Mouse (Mus musculus) embryonic facial prominence, embryonic 14.5 days (tissue): Measurements from ENCODE around the gene Syce1l. TPM values are rescaled to one million over a fixed set of nuclear protein-coding genes. Genes with fewer than 3 reads are reported as not detected.

Source experiments
- ATAC-seq: fragments of 200-750 bp; cut with Nextera tagmentation; 2 replicates; pipeline ENCODE4 v1.8.0; 2017; ENCODE audit warnings: low read depth, moderate number of reproducible peaks, moderate TSS enrichment
- DNase-seq: peaks from one replicate; pipeline ENCODE4 v3.0.0-alpha.2; 2015; ENCODE audit warnings: low spot score
- H3K27ac ChIP-seq: fragments of 300-500 bp; sonication (generic); replicated peaks from 2 replicates; pipeline ENCODE4 v1.5.1; 2014; ENCODE audit warnings: low read depth, mild to moderate bottlenecking, low read length, moderate library complexity
- H3K27me3 ChIP-seq: fragments of 300-500 bp; sonication (generic); replicated peaks from 2 replicates; pipeline ENCODE4 v1.6.1; 2014; ENCODE audit warnings: low read length; ENCODE audit not compliant: control insufficient read depth, insufficient read depth
- H3K36me3 ChIP-seq: fragments of 300-500 bp; sonication (generic); 2 replicates; pipeline ENCODE4 v1.6.1; 2014; ENCODE audit warnings: low read length, mixed read lengths; ENCODE audit not compliant: control insufficient read depth, insufficient read depth
- H3K4me1 ChIP-seq: fragments of 300-500 bp; sonication (generic); 2 replicates; pipeline ENCODE4 v1.6.1; 2014; ENCODE audit warnings: antibody characterized with exemption, low read length; ENCODE audit not compliant: control insufficient read depth, insufficient read depth
- H3K4me2 ChIP-seq: fragments of 300-500 bp; sonication (generic); 2 replicates; pipeline ENCODE4 v1.6.1; 2014; ENCODE audit warnings: low read depth, mild to moderate bottlenecking, low read length, moderate library complexity, mixed read lengths
- H3K4me3 ChIP-seq: fragments of 300-500 bp; sonication (generic); 2 replicates; pipeline ENCODE4 v1.5.1; 2014; ENCODE audit warnings: low read depth, mild to moderate bottlenecking, low read length
- H3K9ac ChIP-seq: fragments of 300-500 bp; sonication (generic); 2 replicates; pipeline ENCODE4 v1.6.1; 2014; ENCODE audit warnings: low read depth, mild to moderate bottlenecking, low read length, moderate library complexity, mixed read lengths
- H3K9me3 ChIP-seq: fragments of 300-500 bp; sonication (generic); 2 replicates; pipeline ENCODE4 v1.6.1; 2016; ENCODE audit warnings: low read length; ENCODE audit not compliant: control insufficient read depth
- WGBS: fragments of 180-500 bp; shearing (Covaris S2); extraction: QIAGEN DNeasy Blood & Tissue Kit; methylation state at CpG from one replicate; pipeline ENCODE4 v1.1.7; 2014; 5-methylcytosine and 5-hydroxymethylcytosine counted together
- polyA plus RNA-seq: library from polyadenylated mRNA; unstranded; fragments of >200 nt; fragmentation: Nextera tagmentation; extraction: Ambion mirVana; gene quantifications from 2 replicates; pipeline ENCODE4 v1.2.1, GENCODE M21; 2014

Gene Syce1l
- polyA plus RNA-seq, 1 experiment from 2014 or later, result not detected

DNA sequence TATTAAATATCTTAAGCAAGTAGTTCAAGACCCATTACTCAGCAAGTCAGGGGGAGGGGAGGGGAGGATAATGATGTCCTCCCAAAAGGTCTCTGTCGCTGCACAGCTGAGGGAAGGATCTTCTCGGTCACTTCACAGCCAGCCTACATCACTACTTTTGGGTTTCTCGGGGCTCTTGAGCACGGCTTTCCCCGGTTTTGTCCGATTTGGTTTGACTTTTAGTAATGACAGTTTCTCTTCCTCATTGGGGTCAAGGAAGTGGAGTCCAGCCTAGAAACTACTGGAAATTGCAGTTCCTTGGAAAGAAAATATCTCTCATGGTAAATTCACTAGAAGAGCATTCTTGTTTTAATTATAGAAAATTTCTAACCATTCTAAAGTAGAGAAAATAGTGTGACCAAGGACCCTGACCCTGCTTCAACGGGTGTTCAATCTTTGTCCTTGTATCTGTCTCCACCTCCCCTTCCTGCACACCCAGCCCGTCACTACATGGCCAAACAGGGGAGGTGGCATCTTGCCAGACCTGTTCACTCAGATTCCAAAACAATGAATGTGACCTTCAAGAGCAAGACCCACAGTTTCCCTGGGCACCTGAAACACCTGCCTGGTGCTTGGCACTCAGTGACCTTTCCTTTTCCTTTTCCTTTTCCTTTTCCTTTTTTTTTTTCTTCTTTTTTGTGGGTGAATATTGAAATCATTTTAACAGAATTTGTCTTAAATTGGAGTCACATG is 632 bp downstream of the Syce1l start:
- 0 out of 2 replicates have a peak, but pooled peaks cover 3% of the 10 kb centered on the region for H3K4me1 ChIP-seq
- DNase-seq, result no peak
- 74% methylated on average over 8 of the region's 8 CpGs for WGBS
- no peak overlapping the region for H3K9ac ChIP-seq
- ATAC-seq, result no peak
- H3K4me2 ChIP-seq, result no peak overlapping the region
- H3K4me3 ChIP-seq, result no peak overlapping the region
- H3K27me3 ChIP-seq, result no peaks in the 10 kb centered on the region
- no peak overlapping the region for H3K27ac ChIP-seq
- H3K36me3 ChIP-seq, result peaks cover 43% of the 10 kb centered on the region
- H3K9me3 ChIP-seq, result no peaks in the 10 kb centered on the region

DNA sequence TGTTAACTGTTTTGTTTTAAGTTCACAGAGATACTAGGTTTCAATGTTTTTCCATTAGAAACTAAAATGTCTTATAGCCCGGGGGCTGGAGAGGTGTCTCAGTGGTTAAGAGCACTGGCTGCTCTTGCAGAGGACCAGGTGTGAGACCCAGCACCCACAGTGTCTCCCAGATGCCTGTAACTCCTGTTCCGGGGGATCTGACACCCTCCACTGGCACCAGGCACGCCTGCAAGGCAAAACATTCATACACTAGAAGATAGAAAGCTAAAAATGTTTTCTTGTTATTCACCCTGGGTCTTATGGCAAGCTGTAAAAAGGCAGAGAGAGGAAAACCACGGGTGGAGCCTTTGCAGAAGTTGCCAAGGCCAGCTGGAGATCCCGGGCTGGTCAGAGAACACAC is 2.2 kb downstream of the Syce1l start:
- 65% methylated on average over 5 of the region's 5 CpGs for WGBS
- peaks cover 28% of the 10 kb centered on the region; the same call in 1 of the 2 replicates for H3K36me3 ChIP-seq
- no peak overlapping the region for H3K4me3 ChIP-seq
- no peak overlapping the region for H3K27ac ChIP-seq
- H3K4me1 ChIP-seq, result 0 out of 2 replicates have a peak, but pooled peaks cover 3% of the 10 kb centered on the region
- ATAC-seq, result no peak
- H3K9ac ChIP-seq, result no peak overlapping the region
- no peak overlapping the region for H3K4me2 ChIP-seq
- no peak for DNase-seq
- H3K9me3 ChIP-seq, result no peaks in the 10 kb centered on the region
- no peaks in the 10 kb centered on the region for H3K27me3 ChIP-seq

GRCm38 (mm10) chr8:113652450-113652849 is 9.4 kb downstream of the Syce1l start:
- no peak overlapping the region for H3K4me2 ChIP-seq

DNA sequence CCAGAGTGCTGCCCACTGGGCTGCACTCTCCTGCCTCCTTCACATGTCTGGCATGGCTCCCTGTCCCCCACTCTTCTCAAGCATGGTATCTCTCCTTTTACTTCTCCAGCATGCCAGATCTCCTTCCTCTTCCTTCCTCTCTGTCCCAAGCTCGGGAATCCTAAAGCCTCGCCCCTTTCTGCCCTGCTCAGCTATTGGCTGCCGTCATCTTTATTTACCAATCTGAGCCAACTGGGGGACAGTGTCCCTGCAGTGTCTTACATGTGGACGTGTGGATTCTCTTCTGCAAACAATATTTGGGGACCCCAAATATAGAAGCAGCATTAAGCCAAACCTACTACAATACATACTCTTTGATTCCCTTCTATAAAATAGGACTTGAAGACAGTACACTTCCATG is 10.1 kb downstream of the Syce1l start:
- no peaks in the 10 kb centered on the region for H3K27me3 ChIP-seq
- H3K9ac ChIP-seq, result no peak overlapping the region
- 61% methylated on average over 4 of the region's 4 CpGs for WGBS
- DNase-seq (no peak), ATAC-seq (no peak)
- no peak overlapping the region for H3K27ac ChIP-seq
- no peaks in the 10 kb centered on the region for H3K36me3 ChIP-seq
- no peaks in the 10 kb centered on the region for H3K9me3 ChIP-seq
- H3K4me3 ChIP-seq, result no peak overlapping the region
- no peak overlapping the region for H3K4me2 ChIP-seq
- no peaks in the 10 kb centered on the region for H3K4me1 ChIP-seq

More at GRCm38 (mm10) chr8:113652450-113652849, 9.4 kb downstream of the Syce1l start:
- H3K9me3 ChIP-seq, result no peaks in the 10 kb centered on the region
- H3K27me3 ChIP-seq, result no peaks in the 10 kb centered on the region
- no peaks in the 10 kb centered on the region for H3K36me3 ChIP-seq
- no peaks in the 10 kb centered on the region for H3K4me1 ChIP-seq
- DNase-seq, result no peak
- H3K27ac ChIP-seq, result no peak overlapping the region
- WGBS, result 84% methylated on average over 10 of the region's 12 CpGs
- ATAC-seq, result no peak
- no peak overlapping the region for H3K4me3 ChIP-seq
- H3K9ac ChIP-seq, result no peak overlapping the region

- Histone ChIP-seq H3K27me3 (no peaks in the 10 kb centered on the region), H3K9me3 (no peaks in the 10 kb centered on the region), H3K4me3 (no peak overlapping the region), H3K4me1 (no peaks in the 10 kb centered on the region), H3K9ac (no peak overlapping the region), H3K4me2 (no peak overlapping the region), H3K36me3 (no peaks in the 10 kb centered on the region), H3K27ac (no peak overlapping the region)
- 94% methylated on average over 5 of the region's 5 CpGs for WGBS
- DNase-seq, result no peak
- no peak for ATAC-seq
Measured at GRCm38 (mm10) chr8:113656154-113656553, 13.1 kb downstream of the Syce1l start.

- no peaks in the 10 kb centered on the region for H3K27me3 ChIP-seq
- no peak for ATAC-seq
- H3K9ac ChIP-seq, result no peak overlapping the region
- no peak overlapping the region for H3K4me2 ChIP-seq
- WGBS, result 76% methylated on average over 11 of the region's 11 CpGs
- no peaks in the 10 kb centered on the region for H3K36me3 ChIP-seq
- no peaks in the 10 kb centered on the region for H3K9me3 ChIP-seq
- no peak overlapping the region for H3K4me3 ChIP-seq
- no peak for DNase-seq
- H3K4me1 ChIP-seq, result no peaks in the 10 kb centered on the region
- H3K27ac ChIP-seq, result no peak overlapping the region
Measured at GRCm38 (mm10) chr8:113656681-113657298, 13.8 kb downstream of the Syce1l start.

GRCm38 (mm10) chr8:113660128-113660527 is 17.1 kb downstream of the Syce1l start:
- Histone ChIP-seq H3K27me3 (no peaks in the 10 kb centered on the region), H3K9ac (no peak overlapping the region), H3K4me1 (no peaks in the 10 kb centered on the region), H3K4me2 (no peak overlapping the region), H3K4me3 (no peak overlapping the region), H3K36me3 (no peaks in the 10 kb centered on the region), H3K9me3 (no peaks in the 10 kb centered on the region), H3K27ac (no peak overlapping the region)
- DNase-seq (no peak), ATAC-seq (no peak)
- WGBS, result 93% methylated on average over 1 of the region's 1 CpGs

GRCm38 (mm10) chr8:113664544-113664943 is 21.5 kb downstream of the Syce1l start:
- H3K27me3 ChIP-seq, result no peaks in the 10 kb centered on the region

GRCm38 (mm10) chr8:113665036-113665435 is 22.0 kb downstream of the Syce1l start:
- no peak for DNase-seq
- H3K9ac ChIP-seq, result no peak overlapping the region
- H3K9me3 ChIP-seq, result no peaks in the 10 kb centered on the region
- H3K27me3 ChIP-seq, result no peaks in the 10 kb centered on the region
- no peak for ATAC-seq
- H3K36me3 ChIP-seq, result no peaks in the 10 kb centered on the region
- no peak overlapping the region for H3K27ac ChIP-seq
- no peaks in the 10 kb centered on the region for H3K4me1 ChIP-seq
- no peak overlapping the region for H3K4me3 ChIP-seq
- no peak overlapping the region for H3K4me2 ChIP-seq
- 67% methylated on average over 4 of the region's 4 CpGs for WGBS

More at GRCm38 (mm10) chr8:113664544-113664943, 21.5 kb downstream of the Syce1l start:
- ATAC-seq (peak; percentile 89), DNase-seq (peak; percentile 91)
- Histone ChIP-seq H3K4me3 (no peak overlapping the region), H3K9me3 (no peaks in the 10 kb centered on the region), H3K4me2 (no peak overlapping the region), H3K4me1 (no peaks in the 10 kb centered on the region), H3K27ac (no peak overlapping the region), H3K9ac (no peak overlapping the region), H3K36me3 (no peaks in the 10 kb centered on the region)
- 7% methylated on average over 2 of the region's 2 CpGs for WGBS
